In genomic region chr9:34573906-34574305, GRCm38 (mm10) we compare ENCODE assay signal across 20 mouse cellular contexts.
DNase-seq lines count a peak whose midpoint lies in the region; ATAC-seq and TF ChIP-seq lines count a peak whose summit lies in the region.
"Had no signal": no experiment of that assay in that cellular context is flagged by ENCODE, and none has a peak within 500 bp of the region (broad histone marks: within the 10 kb centered on the region; RNA-seq: fewer than 3 reads in every experiment).

No protein-coding gene starts in this region.

- H3K79me2 ChIP-seq in heart, adult 2 months (replicated peaks; ENCODE audit: control insufficient read depth, insufficient read depth, low read length) = no peaks in the 10 kb centered on the region

- peak; percentile 80 for DNase-seq in heart, adult 11 months
- no peak for DNase-seq in heart, adult 2 months
- no peak for DNase-seq in layer of hippocampus, adult 2 months (ENCODE audit: low spot score in 2 of 2)
- no peak for DNase-seq in layer of hippocampus, adult 9-10 months (ENCODE audit: low spot score)
- peak; percentile 67 for DNase-seq in midbrain, embryonic 11.5 days (ENCODE audit: low spot score, missing footprints)
- DNase-seq in midbrain, embryonic 10.5 days (ENCODE audit: low spot score) = no peak
- DNase-seq: adrenal gland, adult 2 months; adrenal gland, adult 8-10 months; adrenal gland, postnatal 10 days; adrenal gland, postnatal 14 days; adrenal gland, postnatal 25 days; adrenal gland, postnatal 36 days; B cell, adult 2 months; cerebellum, adult 11 months; cerebellum, adult 11-12 months; cerebellum, adult 18-20 months had no signal

- TF ChIP-seq EP300 in heart, adult 2 months (IDR thresholded peaks at IDR 0.05; ENCODE audit: insufficient read depth, low read depth, low read length) = no peak

- no peaks in the 10 kb centered on the region for H3K4me1 ChIP-seq in heart, adult 2 months (ENCODE audit: control insufficient read depth, insufficient read depth, low read length)
- H3K4me1 ChIP-seq in midbrain, embryonic 11.5 days (ENCODE audit: control insufficient read depth, insufficient read depth, low read length) = no peaks in the 10 kb centered on the region
- H3K4me1 ChIP-seq in midbrain, embryonic 10.5 days = no peaks in the 10 kb centered on the region

- intact Hi-C loops in heart, adult 2 months (cut with DNase I) = no loop called here

- TF ChIP-seq POLR2A in heart, adult 2 months (IDR thresholded peaks at IDR 0.05; ENCODE audit: insufficient read depth, low read depth, low read length) = no peak

- H3K27ac ChIP-seq in heart, adult 2 months = no peak overlapping the region
- peak overlapping the region; percentile 58 for H3K27ac ChIP-seq in layer of hippocampus, adult 2 months
- no peak overlapping the region for H3K27ac ChIP-seq in midbrain, embryonic 11.5 days (ENCODE audit: low read depth, low read length)
- H3K27ac ChIP-seq in midbrain, embryonic 10.5 days (replicated peaks) = no peak overlapping the region

- ATAC-seq in midbrain, embryonic 11.5 days (ENCODE audit: low FRiP score) = no peak
- ATAC-seq: activated CD4-positive, CD25-positive, alpha-beta regulatory T cell, adult 4 months; CD4-positive, CD25-positive, alpha-beta regulatory T cell, adult 4 months; Patski had no signal

- 81% methylated on average over 4 of the region's 4 CpGs for WGBS in heart, adult 2 months
- 83% methylated on average over 4 of the region's 4 CpGs for WGBS in midbrain, embryonic 11.5 days
- 92% methylated on average over 4 of the region's 4 CpGs for WGBS in midbrain, embryonic 10.5 days

- no peak for TF ChIP-seq CTCF in heart, adult 2 months (IDR thresholded peaks at IDR 0.05)
- TF ChIP-seq CTCF in layer of hippocampus, adult 2 months (conservative IDR thresholded peaks at IDR 0.05) = no peak

- H3K9ac ChIP-seq in heart, adult 2 months (ENCODE audit: low read depth, low read length) = no peak overlapping the region
- no peak overlapping the region for H3K9ac ChIP-seq in midbrain, embryonic 11.5 days (ENCODE audit: low read length)

- no peaks in the 10 kb centered on the region for H3K9me3 ChIP-seq in midbrain, embryonic 11.5 days (ENCODE audit: control insufficient read depth, low read length)
- no peaks in the 10 kb centered on the region for H3K9me3 ChIP-seq in midbrain, embryonic 10.5 days (replicated peaks)
- H3K9me3 ChIP-seq: G1E had no signal

- H3K27me3 ChIP-seq in heart, adult 2 months (ENCODE audit: control insufficient read depth, insufficient read depth, low read length) = no peaks in the 10 kb centered on the region
- H3K27me3 ChIP-seq in midbrain, embryonic 11.5 days (ENCODE audit: control insufficient read depth, insufficient read depth, low read length) = no peaks in the 10 kb centered on the region
- no peaks in the 10 kb centered on the region for H3K27me3 ChIP-seq in midbrain, embryonic 10.5 days (ENCODE audit: low read depth, poor library complexity, severe bottlenecking)
- H3K27me3 ChIP-seq: Patski had no signal

- H3K4me2 ChIP-seq in midbrain, embryonic 11.5 days = no peak overlapping the region

- H3K36me3 ChIP-seq in heart, adult 2 months (ENCODE audit: control insufficient read depth, insufficient read depth, low read length) = no peaks in the 10 kb centered on the region
- H3K36me3 ChIP-seq in midbrain, embryonic 11.5 days (ENCODE audit: control insufficient read depth, insufficient read depth, low read length) = no peaks in the 10 kb centered on the region
- H3K36me3 ChIP-seq in midbrain, embryonic 10.5 days = no peaks in the 10 kb centered on the region
- H3K36me3 ChIP-seq: G1E had no signal

- H3K4me3 ChIP-seq in heart, adult 2 months = no peak overlapping the region
- no peak overlapping the region for H3K4me3 ChIP-seq in layer of hippocampus, adult 2 months
- no peak overlapping the region for H3K4me3 ChIP-seq in midbrain, embryonic 11.5 days (ENCODE audit: low read depth, low read length)
- H3K4me3 ChIP-seq in midbrain, embryonic 10.5 days = no peak overlapping the region

Comparison
In these comparisons a context has a peak if more than half of its experiments do, and no peak if none do; other contexts are left out.
1. DNase-seq: peak in heart, adult 11 months (single experiment) and midbrain, embryonic 11.5 days (single experiment); none in heart, adult 2 months (0 of 2), layer of hippocampus, adult 2 months (0 of 2), layer of hippocampus, adult 9-10 months (single experiment) and midbrain, embryonic 10.5 days (single experiment).